Mouse (Mus musculus): ENCODE results near the gene Syne1.

DNA sequence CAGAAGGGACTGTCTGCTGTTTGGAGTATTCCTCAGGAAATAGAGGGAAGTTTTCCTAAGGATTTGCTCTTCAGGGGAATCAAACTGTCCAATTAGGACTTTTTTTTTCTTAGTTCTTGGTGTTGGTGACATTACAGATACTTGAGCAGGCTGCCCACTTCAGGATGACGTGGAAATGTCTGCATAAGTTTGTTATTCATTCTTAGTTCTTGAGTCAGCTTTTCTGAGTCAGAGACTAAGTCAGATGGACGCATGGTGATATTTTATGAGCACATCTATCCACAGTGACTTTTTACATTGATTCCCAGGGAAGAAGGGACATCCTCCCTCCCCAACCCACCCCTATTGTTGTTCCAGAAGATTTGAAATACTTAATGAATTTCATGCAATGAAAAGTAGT lies 567.4 kb downstream of the Syne1 start:
- TF ChIP-seq POLR2A (IDR thresholded peaks at IDR 0.05; ENCODE audit: extremely low read depth, insufficient read depth, low read length) (no peak), CTCF (IDR thresholded peaks at IDR 0.05; ENCODE audit: low read depth, low read length) (no peak)

Measured in liver, adult 2 months (tissue).